Mouse (Mus musculus) hindbrain, embryonic 16.5 days (tissue): ENCODE data around the gene Acmsd. TPM values are rescaled to one million over a fixed set of nuclear protein-coding genes. Genes with fewer than 3 reads are reported as not detected.

Experiments
- ATAC-seq: fragments of 200-750 bp; cut with Nextera tagmentation; 2 replicates; pipeline ENCODE4 v1.8.0; 2017; ENCODE audit warnings: moderate TSS enrichment, moderate library complexity
- H3K27ac ChIP-seq: fragments of 300-500 bp; sonication (generic); 2 replicates; pipeline ENCODE4 v1.5.1; 2014; ENCODE audit warnings: low read depth, mild to moderate bottlenecking, control low read depth, low read length, moderate library complexity
- H3K27me3 ChIP-seq: fragments of 300-500 bp; sonication (generic); replicated peaks from 2 replicates; pipeline ENCODE4 v1.6.1; 2014; ENCODE audit warnings: low read length; ENCODE audit not compliant: control insufficient read depth, insufficient read depth
- H3K36me3 ChIP-seq: fragments of 300-500 bp; sonication (generic); 2 replicates; pipeline ENCODE4 v1.6.1; 2014; ENCODE audit warnings: mild to moderate bottlenecking, low read length, moderate library complexity, mixed read lengths; ENCODE audit not compliant: control insufficient read depth, insufficient read depth
- H3K4me1 ChIP-seq: fragments of 300-500 bp; sonication (generic); 2 replicates; pipeline ENCODE4 v1.6.1; 2014; ENCODE audit warnings: low read depth, low read length; ENCODE audit not compliant: control insufficient read depth, insufficient read depth
- H3K4me2 ChIP-seq: fragments of 300-500 bp; sonication (generic); 2 replicates; pipeline ENCODE4 v1.6.1; 2014; ENCODE audit warnings: mild to moderate bottlenecking, low read length, control low read depth, moderate library complexity
- H3K4me3 ChIP-seq: fragments of 300-500 bp; sonication (generic); 2 replicates; pipeline ENCODE4 v1.5.1; 2014; ENCODE audit warnings: mild to moderate bottlenecking, low read length, control low read depth, moderate library complexity
- H3K9ac ChIP-seq: fragments of 300-500 bp; sonication (generic); 2 replicates; pipeline ENCODE4 v1.6.1; 2014; ENCODE audit warnings: low read depth, mild to moderate bottlenecking, control low read depth, low read length, moderate library complexity
- H3K9me3 ChIP-seq: fragments of 300-500 bp; sonication (generic); 2 replicates; pipeline ENCODE4 v1.6.1; 2014; ENCODE audit warnings: mild to moderate bottlenecking, low read length, moderate library complexity; ENCODE audit not compliant: control insufficient read depth
- WGBS: fragments of 180-500 bp; shearing (Covaris S2); extraction: QIAGEN DNeasy Blood & Tissue Kit; methylation state at CpG from one replicate; pipeline ENCODE4 v1.1.7; 2014; 5-methylcytosine and 5-hydroxymethylcytosine counted together
- polyA plus RNA-seq: library from polyadenylated mRNA; unstranded; fragments of >200 nt; fragmentation: Nextera tagmentation; extraction: Ambion mirVana; gene quantifications from 2 replicates; pipeline ENCODE4 v1.2.1, GENCODE M21; 2015

The Acmsd gene
- polyA plus RNA-seq, 1 experiment from 2014 or later, result 0.14 TPM

- Histone ChIP-seq H3K4me2 (no peak overlapping the region), H3K27ac (no peak overlapping the region), H3K4me3 (no peak overlapping the region), H3K4me1 (no peaks in the 10 kb centered on the region), H3K9ac (no peak overlapping the region), H3K9me3 (no peaks in the 10 kb centered on the region), H3K36me3 (no peaks in the 10 kb centered on the region), H3K27me3 (no peaks in the 10 kb centered on the region)
- no peak for ATAC-seq
- 90% methylated on average over 6 of the region's 6 CpGs for WGBS
These were observed 87.2 kb downstream of the Acmsd start for GRCm38 (mm10) chr1:127816381-127816780.

Other genes starting within 250 kb of the Acmsd start
- gene Tmem163, start 49.9 kb upstream of the Acmsd start, polyA plus RNA-seq, result 49.0 and 50.5 TPM in 2 replicates
- 75.6 and 84.4 TPM in 2 replicates for gene Ccnt2, start 44.8 kb downstream of the Acmsd start, polyA plus RNA-seq
- 0.84 and 1.1 TPM in 2 replicates for gene Map3k19, start 125.6 kb downstream of the Acmsd start, polyA plus RNA-seq
- 20.9 and 21.1 TPM in 2 replicates for gene Rab3gap1, start 139.4 kb downstream of the Acmsd start, polyA plus RNA-seq